Mouse (Mus musculus): Measurements from ENCODE around the gene Sp4. TPM values are rescaled to one million over a fixed set of nuclear protein-coding genes. Genes with fewer than 3 reads are reported as not detected.

The Sp4 gene
- total and polyA plus RNA-seq, 2 experiments from 2014 or later = 17.4 to 50.8 TPM

GRCm38 (mm10) chr12:118295793-118296192 is 5.4 kb downstream of the Sp4 start:
- Histone ChIP-seq H3K36me3 (ENCODE audit: insufficient read depth, low read length) (no peaks in the 10 kb centered on the region), H3K9ac (replicated peaks; ENCODE audit: low read length, poor library complexity, severe bottlenecking) (no peak overlapping the region), H3K9me3 (ENCODE audit: low read length) (no peaks in the 10 kb centered on the region), H3K4me1 (ENCODE audit: insufficient read depth, low read length) (peaks cover 20% of the 10 kb centered on the region; the same call in 1 of the 2 replicates), H3K27ac (ENCODE audit: low read depth, low read length) (no peak overlapping the region), H3K4me3 (ENCODE audit: low read depth, low read length) (no peak overlapping the region), H3K27me3 (ENCODE audit: insufficient read depth, low read length) (no peaks in the 10 kb centered on the region), H3K4me2 (ENCODE audit: low read depth, low read length, poor library complexity, severe bottlenecking) (no peak overlapping the region)
- 96% methylated on average over 1 of the region's 1 CpGs for WGBS
- DNase-seq (ENCODE audit: low spot score) = no peak
- TF ChIP-seq CTCF (IDR thresholded peaks at IDR 0.05) = no peak
- ATAC-seq (ENCODE audit: low FRiP score) = no peak

GRCm38 (mm10) chr12:118288947-118289346 is 12.3 kb downstream of the Sp4 start:
- H3K9ac ChIP-seq (replicated peaks; ENCODE audit: low read length, poor library complexity, severe bottlenecking) = no peak overlapping the region
- 83% methylated on average over 1 of the region's 1 CpGs for WGBS
- no peak overlapping the region for H3K4me2 ChIP-seq (ENCODE audit: low read depth, low read length, poor library complexity, severe bottlenecking)
- no peak overlapping the region for H3K4me3 ChIP-seq (ENCODE audit: low read depth, low read length)
- no peaks in the 10 kb centered on the region for H3K27me3 ChIP-seq (ENCODE audit: insufficient read depth, low read length)
- no peaks in the 10 kb centered on the region for H3K4me1 ChIP-seq (ENCODE audit: insufficient read depth, low read length)
- ATAC-seq (ENCODE audit: low FRiP score) (no peak), DNase-seq (ENCODE audit: low spot score) (no peak)
- H3K36me3 ChIP-seq (ENCODE audit: insufficient read depth, low read length) = no peaks in the 10 kb centered on the region
- no peak overlapping the region for H3K27ac ChIP-seq (ENCODE audit: low read depth, low read length)
- TF ChIP-seq CTCF (IDR thresholded peaks at IDR 0.05) = no peak
- H3K9me3 ChIP-seq (ENCODE audit: low read length) = no peaks in the 10 kb centered on the region

- Histone ChIP-seq H3K4me3 (ENCODE audit: low read depth, low read length) (no peak overlapping the region), H3K27ac (ENCODE audit: low read depth, low read length) (no peak overlapping the region), H3K4me1 (ENCODE audit: insufficient read depth, low read length) (no peaks in the 10 kb centered on the region), H3K36me3 (ENCODE audit: insufficient read depth, low read length) (no peaks in the 10 kb centered on the region), H3K4me2 (ENCODE audit: low read depth, low read length, poor library complexity, severe bottlenecking) (no peak overlapping the region), H3K9ac (replicated peaks; ENCODE audit: low read length, poor library complexity, severe bottlenecking) (no peak overlapping the region), H3K9me3 (ENCODE audit: low read length) (no peaks in the 10 kb centered on the region), H3K27me3 (ENCODE audit: insufficient read depth, low read length) (no peaks in the 10 kb centered on the region)
- no peak for TF ChIP-seq CTCF (IDR thresholded peaks at IDR 0.05)
- ATAC-seq (ENCODE audit: low FRiP score) (no peak), DNase-seq (ENCODE audit: low spot score) (no peak)
- 85% methylated on average over 6 of the region's 6 CpGs for WGBS
These were observed 16.1 kb downstream of the Sp4 start for GRCm38 (mm10) chr12:118285099-118285498.

GRCm38 (mm10) chr12:118281961-118282360 is 19.3 kb downstream of the Sp4 start:
- no peaks in the 10 kb centered on the region for H3K9me3 ChIP-seq (ENCODE audit: low read length)
- TF ChIP-seq CTCF (IDR thresholded peaks at IDR 0.05) = no peak
- H3K27ac ChIP-seq (ENCODE audit: low read depth, low read length) = no peak overlapping the region
- H3K27me3 ChIP-seq (ENCODE audit: insufficient read depth, low read length) = no peaks in the 10 kb centered on the region
- H3K4me1 ChIP-seq (ENCODE audit: insufficient read depth, low read length) = no peaks in the 10 kb centered on the region
- DNase-seq (ENCODE audit: low spot score) (no peak), ATAC-seq (ENCODE audit: low FRiP score) (no peak)
- H3K36me3 ChIP-seq (ENCODE audit: insufficient read depth, low read length) = no peaks in the 10 kb centered on the region
- H3K9ac ChIP-seq (replicated peaks; ENCODE audit: low read length, poor library complexity, severe bottlenecking) = no peak overlapping the region
- no peak overlapping the region for H3K4me2 ChIP-seq (ENCODE audit: low read depth, low read length, poor library complexity, severe bottlenecking)
- no peak overlapping the region for H3K4me3 ChIP-seq (ENCODE audit: low read depth, low read length)
- WGBS = 89% methylated on average over 1 of the region's 1 CpGs

- DNase-seq (ENCODE audit: low spot score) = no peak
- H3K9me3 ChIP-seq (ENCODE audit: low read length) = no peaks in the 10 kb centered on the region
- no peak overlapping the region for H3K27ac ChIP-seq (ENCODE audit: low read depth, low read length)
- H3K27me3 ChIP-seq (ENCODE audit: insufficient read depth, low read length) = no peaks in the 10 kb centered on the region
- no peaks in the 10 kb centered on the region for H3K36me3 ChIP-seq (ENCODE audit: insufficient read depth, low read length)
- TF ChIP-seq CTCF (IDR thresholded peaks at IDR 0.05) = no peak
- H3K9ac ChIP-seq (replicated peaks; ENCODE audit: low read length, poor library complexity, severe bottlenecking) = no peak overlapping the region
- no peak for ATAC-seq (ENCODE audit: low FRiP score)
- H3K4me2 ChIP-seq (ENCODE audit: low read depth, low read length, poor library complexity, severe bottlenecking) = no peak overlapping the region
- 90% methylated on average over 5 of the region's 5 CpGs for WGBS
- no peaks in the 10 kb centered on the region for H3K4me1 ChIP-seq (ENCODE audit: insufficient read depth, low read length)
- no peak overlapping the region for H3K4me3 ChIP-seq (ENCODE audit: low read depth, low read length)
These were observed 24.9 kb downstream of the Sp4 start for GRCm38 (mm10) chr12:118276385-118276784.

- Histone ChIP-seq H3K4me1 (ENCODE audit: insufficient read depth, low read length) (no peaks in the 10 kb centered on the region), H3K4me2 (ENCODE audit: low read depth, low read length, poor library complexity, severe bottlenecking) (no peak overlapping the region), H3K27me3 (ENCODE audit: insufficient read depth, low read length) (no peaks in the 10 kb centered on the region), H3K9me3 (ENCODE audit: low read length) (no peaks in the 10 kb centered on the region), H3K9ac (replicated peaks; ENCODE audit: low read length, poor library complexity, severe bottlenecking) (no peak overlapping the region), H3K36me3 (ENCODE audit: insufficient read depth, low read length) (no peaks in the 10 kb centered on the region), H3K4me3 (ENCODE audit: low read depth, low read length) (no peak overlapping the region), H3K27ac (ENCODE audit: low read depth, low read length) (no peak overlapping the region)
- DNase-seq (ENCODE audit: low spot score) = no peak
- ATAC-seq (ENCODE audit: low FRiP score) = no peak
- TF ChIP-seq CTCF (IDR thresholded peaks at IDR 0.05) = no peak
These were observed 36.3 kb downstream of the Sp4 start for GRCm38 (mm10) chr12:118264905-118265304.
